Mouse (Mus musculus) embryonic facial prominence, embryonic 13.5 days (tissue): ENCODE results near the gene 9630041A04Rik. TPM values are rescaled to one million over a fixed set of nuclear protein-coding genes. Genes with fewer than 3 reads are reported as not detected.

Experiments used
- ATAC-seq: fragments of 200-750 bp; cut with Nextera tagmentation; 2 replicates; pipeline ENCODE4 v1.8.0; 2017; ENCODE audit warnings: low read depth; ENCODE audit not compliant: insufficient number of reproducible peaks, insufficient read depth, low FRiP score, low TSS enrichment
- H3K27ac ChIP-seq: fragments of 300-500 bp; sonication (generic); 2 replicates; pipeline ENCODE4 v1.5.1; 2015; ENCODE audit warnings: moderate library complexity, mild to moderate bottlenecking, inconsistent platforms
- H3K27me3 ChIP-seq: fragments of 300-500 bp; sonication (generic); 2 replicates; pipeline ENCODE4 v1.6.1; 2015; ENCODE audit warnings: mild to moderate bottlenecking, inconsistent platforms
- H3K36me3 ChIP-seq: fragments of 300-500 bp; sonication (generic); 2 replicates; pipeline ENCODE4 v1.6.1; 2015; ENCODE audit warnings: mild to moderate bottlenecking, inconsistent platforms
- H3K4me1 ChIP-seq: fragments of 300-500 bp; sonication (generic); 2 replicates; pipeline ENCODE4 v1.6.1; 2015; ENCODE audit warnings: inconsistent platforms
- H3K4me2 ChIP-seq: fragments of 300-500 bp; sonication (generic); 2 replicates; pipeline ENCODE4 v1.6.1; 2015; ENCODE audit warnings: moderate library complexity, mild to moderate bottlenecking, inconsistent platforms
- H3K4me3 ChIP-seq: fragments of 300-500 bp; sonication (generic); 2 replicates; pipeline ENCODE4 v1.5.1; 2015; ENCODE audit warnings: mild to moderate bottlenecking, inconsistent platforms
- H3K9ac ChIP-seq: fragments of 300-500 bp; sonication (generic); 2 replicates; pipeline ENCODE4 v1.6.1; 2015; ENCODE audit warnings: mild to moderate bottlenecking, inconsistent platforms
- H3K9me3 ChIP-seq: fragments of 300-500 bp; sonication (generic); 2 replicates; pipeline ENCODE4 v1.6.1; 2016; ENCODE audit warnings: inconsistent platforms
- WGBS: fragments of 180-500 bp; shearing (Covaris S2); methylation state at CpG from one replicate; pipeline ENCODE4 v1.1.7; 2015; ENCODE audit warnings: mixed read lengths; 5-methylcytosine and 5-hydroxymethylcytosine counted together
- polyA plus RNA-seq: library from polyadenylated mRNA; unstranded; fragments of >200 nt; fragmentation: Nextera tagmentation; extraction: Ambion mirVana; gene quantifications from 2 replicates; pipeline ENCODE4 v1.2.1, GENCODE M21; 2015

Gene 9630041A04Rik
- polyA plus RNA-seq, 1 experiment from 2014 or later, result not detected

GRCm38 (mm10) chr9:101971806-101972205 lies 110.2 kb downstream of the 9630041A04Rik start:
- Histone ChIP-seq H3K27ac (no peak overlapping the region), H3K4me1 (no peaks in the 10 kb centered on the region), H3K9me3 (no peaks in the 10 kb centered on the region), H3K4me2 (no peak overlapping the region), H3K4me3 (no peak overlapping the region), H3K36me3 (no peaks in the 10 kb centered on the region), H3K9ac (no peak overlapping the region), H3K27me3 (no peaks in the 10 kb centered on the region)
- 25% methylated on average over 6 of the region's 6 CpGs for WGBS
- ATAC-seq, result no peak

- H3K9ac ChIP-seq, result no peak overlapping the region
- WGBS, result 76% methylated on average over 8 of the region's 8 CpGs
- H3K27me3 ChIP-seq, result no peaks in the 10 kb centered on the region
- no peak overlapping the region for H3K27ac ChIP-seq
- ATAC-seq, result no peak
- no peak overlapping the region for H3K4me2 ChIP-seq
- no peak overlapping the region for H3K4me3 ChIP-seq
- no peaks in the 10 kb centered on the region for H3K36me3 ChIP-seq
- H3K4me1 ChIP-seq, result no peaks in the 10 kb centered on the region
- H3K9me3 ChIP-seq, result no peaks in the 10 kb centered on the region
Observed at GRCm38 (mm10) chr9:101972314-101972713, 110.7 kb downstream of the 9630041A04Rik start.

- no peaks in the 10 kb centered on the region for H3K4me1 ChIP-seq
- H3K27ac ChIP-seq, result no peak overlapping the region
- H3K36me3 ChIP-seq, result no peaks in the 10 kb centered on the region
- no peaks in the 10 kb centered on the region for H3K9me3 ChIP-seq
- WGBS, result 77% methylated on average over 4 of the region's 4 CpGs
- no peaks in the 10 kb centered on the region for H3K27me3 ChIP-seq
- H3K4me2 ChIP-seq, result no peak overlapping the region
- H3K4me3 ChIP-seq, result no peak overlapping the region
- H3K9ac ChIP-seq, result no peak overlapping the region
- no peak for ATAC-seq
Observed at GRCm38 (mm10) chr9:101976884-101977465, 115.3 kb downstream of the 9630041A04Rik start.

DNA sequence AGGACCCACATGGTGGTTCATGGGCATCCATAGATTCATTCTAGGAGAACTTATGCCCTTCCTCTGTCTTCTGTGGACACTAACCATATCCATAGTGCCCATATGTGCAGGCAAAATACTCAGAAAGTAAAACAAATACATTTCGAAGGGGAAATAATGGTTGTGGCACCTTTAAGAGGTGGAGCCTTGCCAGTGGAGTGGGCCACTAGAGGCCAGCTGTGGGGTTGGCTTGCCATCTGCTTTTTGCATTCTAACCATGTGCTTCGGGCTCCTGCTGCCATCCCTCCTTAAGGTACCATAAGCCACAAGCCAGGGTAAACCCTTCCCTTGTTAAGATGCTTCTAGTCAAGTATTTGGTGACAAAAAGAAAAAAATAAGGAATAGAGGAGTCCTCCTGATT lies 119.5 kb downstream of the 9630041A04Rik start:
- ATAC-seq, result no peak
- Histone ChIP-seq H3K9ac (no peak overlapping the region), H3K36me3 (no peaks in the 10 kb centered on the region), H3K4me3 (no peak overlapping the region), H3K27me3 (no peaks in the 10 kb centered on the region), H3K4me1 (no peaks in the 10 kb centered on the region), H3K27ac (no peak overlapping the region), H3K4me2 (no peak overlapping the region), H3K9me3 (no peaks in the 10 kb centered on the region)
- 83% methylated on average over 2 of the region's 2 CpGs for WGBS

- Histone ChIP-seq H3K27ac (no peak overlapping the region), H3K9me3 (no peaks in the 10 kb centered on the region), H3K9ac (no peak overlapping the region), H3K4me2 (no peak overlapping the region), H3K4me1 (no peaks in the 10 kb centered on the region), H3K4me3 (no peak overlapping the region), H3K27me3 (no peaks in the 10 kb centered on the region), H3K36me3 (no peaks in the 10 kb centered on the region)
- WGBS, result 84% methylated on average over 7 of the region's 7 CpGs
- no peak for ATAC-seq
Observed at GRCm38 (mm10) chr9:101982378-101982777, 120.7 kb downstream of the 9630041A04Rik start.

DNA sequence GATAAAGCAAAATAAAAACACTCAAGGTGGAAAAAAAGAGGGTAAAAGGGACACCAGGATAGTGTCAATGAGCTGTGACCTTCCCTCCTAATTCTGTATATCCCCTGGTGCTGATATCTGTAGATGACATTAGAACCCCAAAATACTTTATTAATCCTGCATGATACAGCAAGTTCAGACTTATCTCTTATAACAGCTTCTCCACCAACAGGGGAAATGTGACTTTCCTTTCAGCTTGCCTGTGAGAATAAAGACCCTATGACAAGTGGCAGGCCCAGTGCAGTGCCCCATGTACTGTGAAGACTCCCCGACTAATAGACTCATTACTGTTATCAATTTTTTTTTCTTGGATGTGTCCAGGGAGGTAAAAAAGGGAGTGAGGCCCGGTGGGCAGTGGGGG lies 125.3 kb downstream of the 9630041A04Rik start:
- ATAC-seq, result no peak
- H3K4me3 ChIP-seq, result no peak overlapping the region
- WGBS, result 80% methylated on average over 2 of the region's 2 CpGs

DNA sequence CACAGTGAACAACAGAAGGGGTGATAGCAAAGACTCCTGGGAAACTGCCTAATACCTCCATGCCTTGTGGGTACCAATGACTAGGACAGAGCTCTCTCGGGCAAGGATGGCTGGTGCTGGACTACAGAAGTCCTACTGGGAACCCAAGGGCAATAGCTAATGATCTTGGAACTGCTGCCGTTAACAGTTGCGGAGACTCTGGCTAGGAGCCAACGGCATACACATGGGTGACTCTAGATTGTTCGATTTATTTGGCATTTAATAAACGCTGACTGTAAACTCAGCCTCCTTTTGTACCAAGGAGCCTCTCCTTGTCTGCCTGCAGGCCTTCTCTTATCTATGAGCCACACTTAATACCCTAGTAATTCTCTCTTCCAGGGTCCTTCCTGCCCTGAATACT lies 128.4 kb downstream of the 9630041A04Rik start:
- H3K9ac ChIP-seq, result no peak overlapping the region
- H3K9me3 ChIP-seq, result 0 out of 2 replicates have a peak, but pooled peaks cover 3% of the 10 kb centered on the region
- H3K4me3 ChIP-seq, result no peak overlapping the region
- no peaks in the 10 kb centered on the region for H3K27me3 ChIP-seq
- H3K27ac ChIP-seq, result no peak overlapping the region
- no peaks in the 10 kb centered on the region for H3K36me3 ChIP-seq
- H3K4me2 ChIP-seq, result no peak overlapping the region
- H3K4me1 ChIP-seq, result no peaks in the 10 kb centered on the region
- 88% methylated on average over 6 of the region's 6 CpGs for WGBS
- ATAC-seq, result no peak

More for the DNA sequence above, 125.3 kb downstream of the 9630041A04Rik start:
- no peak overlapping the region for H3K9ac ChIP-seq
- 0 out of 2 replicates have a peak, but pooled peaks cover 3% of the 10 kb centered on the region for H3K9me3 ChIP-seq
- no peaks in the 10 kb centered on the region for H3K4me1 ChIP-seq
- no peaks in the 10 kb centered on the region for H3K36me3 ChIP-seq
- no peaks in the 10 kb centered on the region for H3K27me3 ChIP-seq
- no peak overlapping the region for H3K27ac ChIP-seq
- H3K4me2 ChIP-seq, result no peak overlapping the region

- Histone ChIP-seq H3K27me3 (no peaks in the 10 kb centered on the region), H3K9me3 (0 out of 2 replicates have a peak, but pooled peaks cover 3% of the 10 kb centered on the region), H3K4me3 (no peak overlapping the region), H3K4me2 (no peak overlapping the region), H3K4me1 (no peaks in the 10 kb centered on the region), H3K36me3 (no peaks in the 10 kb centered on the region), H3K27ac (no peak overlapping the region), H3K9ac (no peak overlapping the region)
- ATAC-seq, result no peak
- WGBS, result 73% methylated on average over 12 of the region's 12 CpGs
Observed at GRCm38 (mm10) chr9:101990836-101991235, 129.2 kb downstream of the 9630041A04Rik start.
